In the genomic region with DNA sequence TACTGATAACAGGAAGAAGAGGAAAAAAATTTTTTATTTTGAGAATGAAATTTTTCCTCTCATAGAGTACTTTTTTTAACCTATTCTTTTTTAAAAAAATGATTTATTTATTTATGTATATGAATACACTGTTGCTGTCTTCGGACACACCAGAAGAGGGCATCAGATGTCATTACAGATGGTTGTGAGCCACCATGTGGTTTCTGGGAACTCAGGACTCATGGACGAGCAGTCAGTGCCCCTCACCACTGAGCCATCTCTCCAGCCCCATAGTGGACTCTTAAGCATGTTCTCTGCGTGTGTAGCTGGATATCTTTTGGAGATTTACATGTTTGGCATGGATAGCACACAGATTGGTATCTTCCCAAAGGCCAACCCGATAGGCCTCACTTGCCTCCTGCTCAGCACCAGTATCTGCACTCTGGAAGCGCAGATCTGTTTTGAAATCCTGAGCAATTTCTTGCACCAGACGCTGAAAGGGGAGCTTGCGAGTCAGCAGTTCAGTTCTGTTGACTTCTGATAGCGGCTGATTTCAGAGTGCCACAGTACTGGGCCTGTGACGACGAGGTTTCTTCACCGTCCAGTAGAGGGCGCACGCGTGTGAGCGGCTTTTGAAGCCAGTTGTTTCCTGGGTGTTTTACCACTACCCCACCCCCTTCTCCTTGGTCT, we compare ENCODE assay signal across 9 mouse cellular contexts. TPM values are rescaled to one million over a fixed set of nuclear protein-coding genes. Genes with fewer than 3 reads are reported as not detected.
DNase-seq lines count a peak whose midpoint lies in the region; ATAC-seq lines count a peak whose summit lies in the region.
"Had no signal": no experiment of that assay in that cellular context is flagged by ENCODE, and none has a peak within 500 bp of the region (broad histone marks: within the 10 kb centered on the region; RNA-seq: fewer than 3 reads in every experiment).

No protein-coding gene starts in this region.

- H3K27ac ChIP-seq in intestine, embryonic 16.5 days (ENCODE audit: low read length), result no peak overlapping the region
- H3K27ac ChIP-seq in liver, embryonic 16.5 days (ENCODE audit: low read length), result peak overlapping the region; percentile 99
- H3K27ac ChIP-seq: heart, embryonic 15.5 days had no signal

- no peak overlapping the region for H3K9ac ChIP-seq in intestine, embryonic 16.5 days (ENCODE audit: low read depth, low read length)
- no peak overlapping the region for H3K9ac ChIP-seq in liver, embryonic 16.5 days (ENCODE audit: low read depth, low read length)
- H3K9ac ChIP-seq: heart, embryonic 15.5 days had no signal

- H3K4me1 ChIP-seq in intestine, embryonic 16.5 days (ENCODE audit: control insufficient read depth, insufficient read depth, low read length), result peaks cover 10% of the 10 kb centered on the region
- peaks cover 59% of the 10 kb centered on the region for H3K4me1 ChIP-seq in liver, embryonic 16.5 days (ENCODE audit: control insufficient read depth, low read depth, low read length)

- no peak overlapping the region for H3K4me3 ChIP-seq in intestine, embryonic 16.5 days (ENCODE audit: low read length)
- H3K4me3 ChIP-seq in liver, embryonic 16.5 days (ENCODE audit: low read depth, low read length), result no peak overlapping the region
- H3K4me3 ChIP-seq: heart, embryonic 15.5 days had no signal

- ATAC-seq in intestine, embryonic 16.5 days, result 0 out of 2 replicates have a peak, but pooled peaks have one; percentile 8
- ATAC-seq in liver, embryonic 16.5 days (ENCODE audit: low read depth), result peak; percentile 35

- H3K27me3 ChIP-seq in intestine, embryonic 16.5 days (replicated peaks; ENCODE audit: control insufficient read depth, insufficient read depth, low read length), result no peaks in the 10 kb centered on the region
- no peaks in the 10 kb centered on the region for H3K27me3 ChIP-seq in liver, embryonic 16.5 days (ENCODE audit: control insufficient read depth, insufficient read depth, low read depth, low read length)
- H3K27me3 ChIP-seq: heart, embryonic 15.5 days had no signal

- WGBS in intestine, embryonic 16.5 days, result 32% methylated on average over 15 of the region's 15 CpGs
- WGBS in liver, embryonic 16.5 days (ENCODE audit: insufficient replicate concordance), result 7% methylated on average over 15 of the region's 15 CpGs

- no peak overlapping the region for H3K4me2 ChIP-seq in intestine, embryonic 16.5 days (ENCODE audit: low read depth, low read length)
- H3K4me2 ChIP-seq in liver, embryonic 16.5 days (ENCODE audit: low read depth, low read length), result peak overlapping the region; percentile 29
- H3K4me2 ChIP-seq: heart, embryonic 15.5 days had no signal

- peak; percentile 45 for DNase-seq in ovary, adult 18-20 months (ENCODE audit: low spot score)
- no peak for DNase-seq in ovary, postnatal 10 days (ENCODE audit: low spot score)
- DNase-seq in adrenal gland, postnatal 4 days (ENCODE audit: low spot score in 2 of 2), result peak; percentile 48 to 75
- DNase-seq in gastrocnemius, adult 18-20 months (ENCODE audit: low spot score), result peak; percentile 86
- DNase-seq in retina, postnatal 7 days (ENCODE audit: low read depth, low spot score), result peak; percentile 30
- DNase-seq in thymus, postnatal 4 days, result peak; percentile 96

- 0 out of 2 replicates have a peak, but pooled peaks cover 3% of the 10 kb centered on the region for H3K9me3 ChIP-seq in intestine, embryonic 16.5 days (ENCODE audit: control insufficient read depth, low read length)
- peaks cover 9% of the 10 kb centered on the region for H3K9me3 ChIP-seq in liver, embryonic 16.5 days (replicated peaks; ENCODE audit: control insufficient read depth, low read length)
- H3K9me3 ChIP-seq: heart, embryonic 15.5 days had no signal

- peaks cover 5% of the 10 kb centered on the region for H3K36me3 ChIP-seq in intestine, embryonic 16.5 days (ENCODE audit: control insufficient read depth, insufficient read depth, low read length)
- H3K36me3 ChIP-seq in liver, embryonic 16.5 days (ENCODE audit: control insufficient read depth, insufficient read depth), result peaks cover 20% of the 10 kb centered on the region

RNA-seq across cellular contexts. Expression of gene Glrx5, which starts 5.0 kb away (rescaled TPM):
- 100 to 1,000 TPM; 134 to 139 TPM for total RNA-seq in adrenal gland, postnatal 4 days (2021)
- 10 to 100 TPM; 54.6 to 57.3 TPM for total RNA-seq in gastrocnemius, adult 18-20 months (2021)
- polyA plus RNA-seq in intestine, embryonic 16.5 days (2015; fragmentation: Nextera tagmentation; extraction: Ambion mirVana), result 185 and 199 TPM in 2 replicates
- 424 and 446 TPM in 2 replicates for polyA plus RNA-seq in liver, embryonic 16.5 days (2015; fragmentation: Nextera tagmentation; extraction: Ambion mirVana)

RNA-seq across cellular contexts. Expression of gene Syne3, which starts 17.8 kb away (rescaled TPM):
- 10 to 100 TPM; 11.3 to 11.7 TPM for total RNA-seq in adrenal gland, postnatal 4 days (2021)
- 1 to 10 TPM; 3.6 to 4.3 TPM for total RNA-seq in gastrocnemius, adult 18-20 months (2021)
- 0.51 and 0.66 TPM in 2 replicates for polyA plus RNA-seq in intestine, embryonic 16.5 days (2015; fragmentation: Nextera tagmentation; extraction: Ambion mirVana)
- polyA plus RNA-seq in liver, embryonic 16.5 days (2015; fragmentation: Nextera tagmentation; extraction: Ambion mirVana), result 2.8 TPM in 2 replicates
